Mouse (Mus musculus): ENCODE data around the gene Hspe1. TPM values are rescaled to one million over a fixed set of nuclear protein-coding genes. Genes with fewer than 3 reads are reported as not detected.

Hspe1 gene
- polyA plus RNA-seq (2014; fragmentation: Illumina TruSeq; extraction: RNeasy Lipid Tissue Mini Kit (QIAGEN cat#74804); ENCODE audit: low read depth, low replicate concordance) = 154 TPM

DNA sequence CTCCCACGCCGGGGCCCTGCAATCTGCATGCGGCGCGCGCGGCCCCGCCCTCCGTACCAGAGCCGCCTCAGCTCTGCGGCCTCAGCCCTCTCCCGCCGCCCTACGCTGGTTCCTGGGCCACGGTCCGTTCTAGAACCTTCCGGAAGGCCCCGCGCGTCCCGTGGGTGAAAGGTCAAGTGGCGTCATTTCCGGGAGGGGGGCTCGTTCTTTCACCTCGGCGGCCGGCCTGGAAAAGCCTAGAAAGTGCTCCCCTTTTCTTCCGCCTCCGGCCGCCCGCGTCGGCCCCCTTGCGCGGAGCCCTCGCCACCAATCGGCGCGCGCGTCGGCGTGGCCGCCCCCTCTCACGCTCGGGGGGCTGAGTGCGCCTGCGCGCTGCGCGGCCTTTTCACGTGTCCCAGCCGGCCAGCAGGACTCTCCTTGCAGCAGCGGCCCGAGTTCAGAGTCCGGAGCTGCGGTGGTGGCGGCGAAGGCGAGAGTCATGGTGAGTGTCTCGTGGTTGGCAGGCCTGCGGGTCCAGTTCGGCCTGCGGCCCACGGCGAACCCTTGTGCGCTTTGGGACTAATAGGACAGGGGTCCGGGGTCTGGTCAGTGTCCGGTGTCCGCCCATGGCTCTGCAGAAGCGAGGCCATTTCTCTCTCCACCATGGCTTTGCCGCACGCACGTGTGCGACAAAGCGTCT, at the start of gene Hspe1, which contains the start of gene Hspd1:
TSS of gene Hspe1 (plus strand) at position 201 of the 679 bp plus-strand sequence.
TSS of gene Hspd1 (minus strand) at position 312 of the 679 bp plus-strand sequence.

DNA sequence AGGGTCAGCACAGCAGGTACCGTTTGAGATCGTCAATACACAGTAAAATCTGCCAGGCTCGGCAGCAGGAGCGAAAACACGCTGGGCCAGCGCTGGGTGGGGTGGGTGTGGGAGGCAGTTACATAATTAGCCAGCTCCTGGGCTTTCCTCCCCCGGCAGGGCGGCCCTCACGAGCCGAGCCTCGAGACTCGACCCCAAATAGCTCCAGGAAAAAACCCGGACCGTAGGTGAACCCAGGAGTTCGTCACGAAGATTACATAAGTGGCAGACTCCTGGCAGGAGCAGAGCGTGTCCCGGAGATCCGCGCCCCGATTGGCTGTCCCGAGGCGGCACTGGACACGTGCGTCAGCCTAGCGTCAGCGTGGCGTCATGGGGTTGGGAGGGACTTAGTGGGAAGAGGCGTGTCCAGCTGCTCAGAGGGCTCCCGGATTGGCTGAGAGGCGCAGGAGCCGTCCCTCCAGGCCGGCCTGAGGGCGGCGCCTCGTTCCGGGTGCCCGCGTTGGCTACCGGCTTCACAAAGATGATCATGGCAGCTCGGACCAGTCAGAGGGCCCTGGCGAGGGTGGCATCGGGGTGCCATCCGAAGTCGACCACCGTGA, 35.5 kb upstream of the Hspe1 start, which contains the start of gene Coq10b:
TSS of gene Coq10b (plus strand) at position 416 of the 599 bp plus-strand sequence.

DNA sequence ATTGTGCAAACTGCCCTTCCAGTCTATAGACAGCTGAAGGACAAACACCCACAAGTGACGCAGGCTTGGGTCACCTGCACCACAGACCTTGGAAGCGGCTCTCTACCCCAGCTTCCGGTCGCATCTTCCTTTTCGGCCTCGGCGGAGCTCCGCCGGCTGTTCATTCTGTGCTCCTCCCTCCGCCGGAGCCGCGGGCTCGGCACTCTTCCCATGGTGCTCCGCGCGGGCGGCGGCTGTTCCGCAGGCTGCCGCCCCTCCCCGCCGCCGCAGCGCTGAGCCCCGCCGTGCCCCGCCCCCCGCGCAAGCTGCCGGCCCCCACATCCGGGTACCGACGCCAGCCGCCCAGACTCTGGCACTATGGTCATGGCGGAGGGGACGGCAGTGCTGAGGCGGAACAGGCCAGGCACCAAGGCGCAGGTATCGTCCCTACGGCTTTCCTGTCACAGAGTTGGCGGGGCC, 43.0 kb downstream of the Hspe1 start, which contains the start of gene Mob4:
TSS of gene Mob4 (plus strand) at position 289 of the 459 bp plus-strand sequence.

Other genes starting within 250 kb of the Hspe1 start
- 19.0 TPM for gene Ankrd44, start 161.7 kb upstream of the Hspe1 start, polyA plus RNA-seq (2014; fragmentation: Illumina TruSeq; extraction: RNeasy Lipid Tissue Mini Kit (QIAGEN cat#74804); ENCODE audit: low read depth, low replicate concordance)
- gene Sf3b1, start 60.7 kb upstream of the Hspe1 start, polyA plus RNA-seq (2014; fragmentation: Illumina TruSeq; extraction: RNeasy Lipid Tissue Mini Kit (QIAGEN cat#74804); ENCODE audit: low read depth, low replicate concordance) = 104 TPM
- gene Coq10b, start 35.4 kb upstream of the Hspe1 start, polyA plus RNA-seq (2014; fragmentation: Illumina TruSeq; extraction: RNeasy Lipid Tissue Mini Kit (QIAGEN cat#74804); ENCODE audit: low read depth, low replicate concordance) = 25.0 TPM
- 167 TPM for gene Hspd1, start 111 bp downstream of the Hspe1 start, polyA plus RNA-seq (2014; fragmentation: Illumina TruSeq; extraction: RNeasy Lipid Tissue Mini Kit (QIAGEN cat#74804); ENCODE audit: low read depth, low replicate concordance)
- 33.5 TPM for gene Mob4, start 43.1 kb downstream of the Hspe1 start, polyA plus RNA-seq (2014; fragmentation: Illumina TruSeq; extraction: RNeasy Lipid Tissue Mini Kit (QIAGEN cat#74804); ENCODE audit: low read depth, low replicate concordance)
- 3.0 TPM for gene Rftn2, start 138.7 kb downstream of the Hspe1 start, polyA plus RNA-seq (2014; fragmentation: Illumina TruSeq; extraction: RNeasy Lipid Tissue Mini Kit (QIAGEN cat#74804); ENCODE audit: low read depth, low replicate concordance)
- gene Mars2, start 149.0 kb downstream of the Hspe1 start, polyA plus RNA-seq (2014; fragmentation: Illumina TruSeq; extraction: RNeasy Lipid Tissue Mini Kit (QIAGEN cat#74804); ENCODE audit: low read depth, low replicate concordance) = 1.6 TPM

All from adipose tissue, adult 10 weeks (tissue).